Mouse (Mus musculus): ENCODE data around the gene Gm3259. TPM values are rescaled to one million over a fixed set of nuclear protein-coding genes. Genes with fewer than 3 reads are reported as not detected.
"Not testable (repeated sequence)": the region's sequence is repeated elsewhere in the genome, so short reads cannot be mapped to it uniquely, and the experiment has no call there.

Gm3259 gene
- not detected in 2 replicates for total RNA-seq (2017)

GRCm38 (mm10) chr5:95305611-95306010, at the start of gene Gm3259:
Gene Gm3259, plus strand, starts transcription at chr5:95305911.
- ATAC-seq (replicated peaks; ENCODE audit: low read depth, poor library complexity, severe bottlenecking), result not testable (repeated sequence)

GRCm38 (mm10) chr5:95272668-95273067, 33.0 kb upstream of the Gm3259 start, which contains the start of gene Gm10424:
Gene Gm10424, minus strand, starts transcription at chr5:95272768.
- ATAC-seq (replicated peaks; ENCODE audit: low read depth, poor library complexity, severe bottlenecking), result not testable (repeated sequence)

Other genes starting within 250 kb of the Gm3259 start
- not detected in 2 replicates for gene Gm7942, start 199.0 kb upstream of the Gm3259 start, total RNA-seq (2017)
- gene Gm16513, start 123.3 kb upstream of the Gm3259 start, total RNA-seq (2017), result not detected in 2 replicates
- gene Gm10424, start 33.1 kb upstream of the Gm3259 start, total RNA-seq (2017), result not detected in 2 replicates
- gene D5Ertd577e, start 150.9 kb downstream of the Gm3259 start, total RNA-seq (2017), result not detected in 2 replicates
- not detected in 2 replicates for gene Gm3286, start 204.8 kb downstream of the Gm3259 start, total RNA-seq (2017)